21 mouse cellular contexts compared by ENCODE assay signal in genomic region chr2:173138323-173139239, GRCm38 (mm10). TPM values are rescaled to one million over a fixed set of nuclear protein-coding genes. Genes with fewer than 3 reads are reported as not detected.
A peak's percentile ranks its signal among the peaks of the same experiment; 100 is the strongest.
DNase-seq lines count a peak whose midpoint lies in the region; ATAC-seq and TF ChIP-seq lines count a peak whose summit lies in the region.
"Had no signal": no experiment of that assay in that cellular context is flagged by ENCODE, and none has a peak within 500 bp of the region (broad histone marks: within the 10 kb centered on the region; RNA-seq: fewer than 3 reads in every experiment).

No protein-coding gene starts in this region.

- no peak overlapping the region for H3K27ac ChIP-seq in forebrain, embryonic 14.5 days (ENCODE audit: low read depth, low read length)
- no peak overlapping the region for H3K27ac ChIP-seq in forebrain, embryonic 11.5 days (ENCODE audit: low read depth, low read length)
- H3K27ac ChIP-seq in lung, postnatal 0 days (ENCODE audit: low read length) = no peak overlapping the region
- H3K27ac ChIP-seq: embryonic facial prominence, embryonic 13.5 days; forebrain, embryonic 13.5 days; heart, embryonic 15.5 days; layer of hippocampus, adult 2 months; limb, embryonic 12.5 days had no signal

- 37% methylated on average over 15 of the region's 15 CpGs for WGBS in forebrain, embryonic 14.5 days
- 56% methylated on average over 15 of the region's 15 CpGs for WGBS in forebrain, embryonic 11.5 days
- 47% methylated on average over 15 of the region's 15 CpGs for WGBS in lung, postnatal 0 days

- no peak for TF ChIP-seq EP300 in lung, postnatal 0 days (IDR thresholded peaks at IDR 0.05)

- no peak overlapping the region for H3K4me3 ChIP-seq in forebrain, embryonic 14.5 days (ENCODE audit: low read depth, low read length)
- no peak overlapping the region for H3K4me3 ChIP-seq in forebrain, embryonic 11.5 days (ENCODE audit: low read depth, low read length)
- H3K4me3 ChIP-seq in lung, postnatal 0 days (ENCODE audit: low read depth, low read length) = no peak overlapping the region
- H3K4me3 ChIP-seq: embryonic facial prominence, embryonic 13.5 days; forebrain, embryonic 13.5 days; heart, embryonic 15.5 days; layer of hippocampus, adult 2 months; limb, embryonic 12.5 days; megakaryocyte, embryonic 14.5 days had no signal

- peaks cover 10% of the 10 kb centered on the region; the same call in 1 of the 2 replicates for H3K4me1 ChIP-seq in forebrain, embryonic 14.5 days (ENCODE audit: control insufficient read depth, insufficient read depth, low read length)
- peaks cover 3% of the 10 kb centered on the region; the same call in 1 of the 2 replicates for H3K4me1 ChIP-seq in forebrain, embryonic 11.5 days (replicated peaks; ENCODE audit: control insufficient read depth, insufficient read depth, low read length)
- no peaks in the 10 kb centered on the region for H3K4me1 ChIP-seq in lung, postnatal 0 days (ENCODE audit: insufficient read depth, low read depth, low read length)
- H3K4me1 ChIP-seq: megakaryocyte, embryonic 14.5 days had no signal

- no peaks in the 10 kb centered on the region for H3K9me3 ChIP-seq in forebrain, embryonic 14.5 days (replicated peaks; ENCODE audit: control insufficient read depth, low read length)
- H3K9me3 ChIP-seq in forebrain, embryonic 11.5 days (ENCODE audit: control insufficient read depth, low read length) = no peaks in the 10 kb centered on the region
- H3K9me3 ChIP-seq in lung, postnatal 0 days (ENCODE audit: low read length) = no peaks in the 10 kb centered on the region
- H3K9me3 ChIP-seq: embryonic facial prominence, embryonic 13.5 days; forebrain, embryonic 13.5 days; heart, embryonic 15.5 days; limb, embryonic 12.5 days; megakaryocyte, embryonic 14.5 days had no signal

- no peak overlapping the region for H3K4me2 ChIP-seq in forebrain, embryonic 14.5 days (ENCODE audit: low read length)
- H3K4me2 ChIP-seq in forebrain, embryonic 11.5 days (ENCODE audit: low read depth, low read length, severe bottlenecking) = no peak overlapping the region
- H3K4me2 ChIP-seq in lung, postnatal 0 days (replicated peaks; ENCODE audit: low read depth, low read length) = no peak overlapping the region
- H3K4me2 ChIP-seq: embryonic facial prominence, embryonic 13.5 days; forebrain, embryonic 13.5 days; heart, embryonic 15.5 days; limb, embryonic 12.5 days; lung, embryonic 14.5 days had no signal

- DNase-seq in forebrain, embryonic 14.5 days (ENCODE audit: low spot score) = peak; percentile 12
- DNase-seq in forebrain, embryonic 11.5 days (ENCODE audit: low spot score) = no peak
- DNase-seq in layer of hippocampus, adult 18-20 months (ENCODE audit: low spot score in 2 of 2) = peak; percentile 21 to 57
- DNase-seq in layer of hippocampus, postnatal 10 days (ENCODE audit: low spot score in 2 of 2) = no peak
- DNase-seq in right cerebral cortex, adult 2 months (ENCODE audit: low spot score in 2 of 2) = peak; percentile 23 to 57
- no peak for DNase-seq in right cerebral cortex, postnatal 14 days
- peak; percentile 80 for DNase-seq in testis, postnatal 14 days (ENCODE audit: low spot score)
- DNase-seq in lung, postnatal 0 days (ENCODE audit: low spot score) = no peak
- DNase-seq: cerebellum, postnatal 14 days; gastrocnemius, postnatal 10 days; lung, embryonic 14.5 days; thymus, postnatal 4 days had no signal

- ATAC-seq in forebrain, embryonic 14.5 days = no peak
- ATAC-seq in forebrain, embryonic 11.5 days (replicated peaks; ENCODE audit: low FRiP score) = no peak
- no peak for ATAC-seq in lung, postnatal 0 days
- ATAC-seq: forebrain, embryonic 13.5 days had no signal

- no peak for TF ChIP-seq CTCF in lung, postnatal 0 days (IDR thresholded peaks at IDR 0.05)

- no peak overlapping the region for H3K9ac ChIP-seq in forebrain, embryonic 14.5 days (ENCODE audit: low read length)
- no peak overlapping the region for H3K9ac ChIP-seq in forebrain, embryonic 11.5 days (ENCODE audit: low read length)
- no peak overlapping the region for H3K9ac ChIP-seq in lung, postnatal 0 days (replicated peaks; ENCODE audit: low read depth)
- H3K9ac ChIP-seq: embryonic facial prominence, embryonic 13.5 days; forebrain, embryonic 13.5 days; heart, embryonic 15.5 days; limb, embryonic 12.5 days; lung, embryonic 14.5 days had no signal

- H3K36me3 ChIP-seq in forebrain, embryonic 14.5 days (ENCODE audit: control insufficient read depth, insufficient read depth, low read length) = no peaks in the 10 kb centered on the region
- no peaks in the 10 kb centered on the region for H3K36me3 ChIP-seq in forebrain, embryonic 11.5 days (ENCODE audit: control insufficient read depth, insufficient read depth, low read length)
- no peaks in the 10 kb centered on the region for H3K36me3 ChIP-seq in lung, postnatal 0 days (ENCODE audit: insufficient read depth, low read length)
- H3K36me3 ChIP-seq: embryonic facial prominence, embryonic 13.5 days; G1E; heart, embryonic 15.5 days; limb, embryonic 12.5 days had no signal

- H3K27me3 ChIP-seq in forebrain, embryonic 14.5 days (replicated peaks; ENCODE audit: control insufficient read depth, insufficient read depth, low read length) = no peaks in the 10 kb centered on the region
- no peaks in the 10 kb centered on the region for H3K27me3 ChIP-seq in forebrain, embryonic 11.5 days (ENCODE audit: control insufficient read depth, insufficient read depth, low read length)
- H3K27me3 ChIP-seq in lung, postnatal 0 days (replicated peaks; ENCODE audit: insufficient read depth, low read length) = no peaks in the 10 kb centered on the region
- H3K27me3 ChIP-seq: embryonic facial prominence, embryonic 13.5 days; limb, embryonic 12.5 days had no signal

RNA-seq across cellular contexts. Expression of gene Pck1, which starts 14.3 kb away (rescaled TPM):
- polyA plus RNA-seq in forebrain, embryonic 14.5 days (2014; fragmentation: Nextera tagmentation; extraction: Ambion mirVana) = not detected in 2 replicates
- polyA plus RNA-seq in forebrain, embryonic 11.5 days (2014; fragmentation: Nextera tagmentation; extraction: Ambion mirVana) = not detected in 2 replicates
- total RNA-seq in layer of hippocampus, adult 18-20 months (2021) = not detected
- total RNA-seq in layer of hippocampus, postnatal 10 days (2021) = not detected
- 0.08 and 0.10 TPM in 2 replicates for polyA plus RNA-seq in lung, postnatal 0 days (2015; fragmentation: Nextera tagmentation; extraction: Ambion mirVana)
- total RNA-seq: layer of hippocampus, adult 2 months; neutrophil, adult 5-6 weeks had no signal
- polyA plus RNA-seq: C2C12; embryonic facial prominence, embryonic 13.5 days; forebrain, embryonic 13.5 days; G1E; lung, embryonic 14.5 days had no signal

RNA-seq across cellular contexts. Expression of gene Ctcfl, which starts 19.3 kb away (rescaled TPM):
- not detected in 2 replicates for polyA plus RNA-seq in forebrain, embryonic 14.5 days (2014; fragmentation: Nextera tagmentation; extraction: Ambion mirVana)
- polyA plus RNA-seq in forebrain, embryonic 11.5 days (2014; fragmentation: Nextera tagmentation; extraction: Ambion mirVana) = 0.08 TPM in 1 of 2 replicates, not detected in the other
- not detected for total RNA-seq in layer of hippocampus, adult 18-20 months (2021)
- total RNA-seq in layer of hippocampus, postnatal 10 days (2021) = not detected
- 0.07 TPM in 1 of 2 replicates, not detected in the other for polyA plus RNA-seq in lung, postnatal 0 days (2015; fragmentation: Nextera tagmentation; extraction: Ambion mirVana)
- total RNA-seq: G1E; gastrocnemius, postnatal 10 days; layer of hippocampus, adult 2 months; neutrophil, adult 5-6 weeks had no signal
- polyA plus RNA-seq: C2C12, G1E had no signal

Comparison
In these comparisons a context has a peak if more than half of its experiments do, and no peak if none do; other contexts are left out.
1. DNase-seq: peak in forebrain, embryonic 14.5 days (single experiment), layer of hippocampus, adult 18-20 months (2 of 2), right cerebral cortex, adult 2 months (2 of 2) and testis, postnatal 14 days (single experiment); none in forebrain, embryonic 11.5 days (single experiment), layer of hippocampus, postnatal 10 days (0 of 2), right cerebral cortex, postnatal 14 days (single experiment) and lung, postnatal 0 days (single experiment).